8 mouse cellular contexts compared by ENCODE assay signal in the genomic region with DNA sequence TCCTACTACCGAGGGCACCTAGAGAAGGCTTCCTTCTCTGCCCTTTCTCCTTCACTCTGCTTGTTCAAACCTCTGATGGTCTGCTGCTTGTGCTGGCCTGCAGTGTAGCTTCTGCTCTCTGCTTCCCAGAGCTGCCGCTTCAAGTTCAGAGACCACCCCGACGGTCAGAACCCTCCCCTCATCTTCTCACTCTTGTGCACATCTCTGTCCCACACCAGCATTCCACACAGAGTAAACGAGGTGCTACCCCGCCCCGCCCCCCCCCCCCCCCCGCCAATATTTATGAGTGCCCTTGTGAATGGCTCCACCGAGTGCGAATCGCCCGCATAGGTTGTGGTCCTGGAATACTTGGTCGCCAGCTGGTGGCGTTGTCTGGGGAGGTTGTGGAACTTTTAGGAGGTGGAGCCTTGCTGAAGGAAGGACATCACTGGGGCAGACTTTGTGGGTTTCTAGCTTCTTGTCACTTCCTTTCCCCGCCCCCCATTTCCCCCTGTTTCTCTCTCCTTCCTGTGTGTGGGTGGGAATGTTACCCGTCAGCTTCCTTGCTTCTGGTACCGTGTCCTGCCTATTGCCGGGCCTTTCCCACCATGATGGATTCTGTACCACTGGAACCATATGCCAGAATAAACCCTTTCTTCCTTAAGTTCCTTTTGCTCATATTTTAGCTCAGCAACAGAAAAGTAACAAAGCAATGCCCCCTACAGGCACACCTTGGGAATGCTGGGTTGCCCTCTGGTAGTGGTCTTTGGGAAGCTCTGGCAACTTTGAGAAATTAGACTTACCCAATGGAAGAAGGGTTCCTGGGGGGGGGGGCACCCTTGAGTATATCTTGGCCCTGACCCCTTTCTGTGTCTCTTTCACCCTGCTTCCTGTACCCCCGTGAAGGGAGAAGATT. TPM values are rescaled to one million over a fixed set of nuclear protein-coding genes. Genes with fewer than 3 reads are reported as not detected.
DNase-seq lines count a peak whose midpoint lies in the region; ATAC-seq and TF ChIP-seq lines count a peak whose summit lies in the region.

No protein-coding gene starts in this region.

- ATAC-seq in midbrain, embryonic 14.5 days (ENCODE audit: low FRiP score, low TSS enrichment) = no peak
- ATAC-seq in midbrain, embryonic 15.5 days (replicated peaks) = no peak
- ATAC-seq in lung, embryonic 14.5 days (ENCODE audit: insufficient read depth) = no peak; the same call in 1 of the 2 replicates
- ATAC-seq in stomach, embryonic 16.5 days (ENCODE audit: insufficient read depth, low FRiP score) = no peak
- no peak for ATAC-seq in midbrain, embryonic 11.5 days (ENCODE audit: low FRiP score)

- DNase-seq in midbrain, embryonic 14.5 days = peak; percentile 26
- DNase-seq in kidney, adult 18-20 months = peak; percentile 48
- DNase-seq in lung, embryonic 14.5 days = peak; percentile 57
- no peak for DNase-seq in frontal cortex, postnatal 25 days (ENCODE audit: low spot score in 2 of 2)
- DNase-seq in midbrain, embryonic 11.5 days (ENCODE audit: low spot score, missing footprints) = no peak

- H3K4me2 ChIP-seq in midbrain, embryonic 14.5 days (ENCODE audit: low read length) = no peak overlapping the region
- no peak overlapping the region for H3K4me2 ChIP-seq in midbrain, embryonic 15.5 days
- peak overlapping the region; percentile 28; the same call in 1 of the 2 replicates for H3K4me2 ChIP-seq in lung, embryonic 14.5 days
- no peak overlapping the region for H3K4me2 ChIP-seq in stomach, embryonic 16.5 days (ENCODE audit: low read depth, low read length)
- no peak overlapping the region for H3K4me2 ChIP-seq in midbrain, embryonic 11.5 days

- no peaks in the 10 kb centered on the region for H3K36me3 ChIP-seq in midbrain, embryonic 14.5 days (ENCODE audit: control insufficient read depth, insufficient read depth, low read length)
- no peaks in the 10 kb centered on the region for H3K36me3 ChIP-seq in midbrain, embryonic 15.5 days (replicated peaks)
- no peaks in the 10 kb centered on the region for H3K36me3 ChIP-seq in lung, embryonic 14.5 days (ENCODE audit: insufficient read depth)
- H3K36me3 ChIP-seq in stomach, embryonic 16.5 days (ENCODE audit: control insufficient read depth, insufficient read depth, low read length) = no peaks in the 10 kb centered on the region
- H3K36me3 ChIP-seq in midbrain, embryonic 11.5 days (ENCODE audit: control insufficient read depth, insufficient read depth, low read length) = no peaks in the 10 kb centered on the region

- peaks cover 9% of the 10 kb centered on the region for H3K4me1 ChIP-seq in midbrain, embryonic 14.5 days (ENCODE audit: control insufficient read depth, insufficient read depth, low read length)
- peaks cover 8% of the 10 kb centered on the region for H3K4me1 ChIP-seq in midbrain, embryonic 15.5 days
- H3K4me1 ChIP-seq in bone marrow macrophage, adult 2 months (ENCODE audit: control insufficient read depth, insufficient read depth, low read length) = peaks cover 59% of the 10 kb centered on the region
- peaks cover 8% of the 10 kb centered on the region; the same call in 1 of the 2 replicates for H3K4me1 ChIP-seq in lung, embryonic 14.5 days (ENCODE audit: insufficient read depth)
- H3K4me1 ChIP-seq in stomach, embryonic 16.5 days (ENCODE audit: control insufficient read depth, insufficient read depth, low read length) = peaks cover 13% of the 10 kb centered on the region
- H3K4me1 ChIP-seq in midbrain, embryonic 11.5 days (ENCODE audit: control insufficient read depth, insufficient read depth, low read length) = peaks cover 5% of the 10 kb centered on the region; the same call in 1 of the 2 replicates

- peak; percentile 30; the same call in 1 of the 2 replicates for TF ChIP-seq CTCF in bone marrow macrophage, adult 2 months (IDR thresholded peaks at IDR 0.05; ENCODE audit: low read depth, low read length)
- TF ChIP-seq CTCF in lung, embryonic 14.5 days (IDR thresholded peaks at IDR 0.05; ENCODE audit: low read depth) = peak; percentile 50

- no peak for TF ChIP-seq POLR2A in bone marrow macrophage, adult 2 months (IDR thresholded peaks at IDR 0.05; ENCODE audit: borderline replicate concordance, low read depth, low read length)

- no peak overlapping the region for H3K9ac ChIP-seq in midbrain, embryonic 14.5 days (replicated peaks; ENCODE audit: low read length)
- no peak overlapping the region for H3K9ac ChIP-seq in midbrain, embryonic 15.5 days
- no peak overlapping the region for H3K9ac ChIP-seq in lung, embryonic 14.5 days
- H3K9ac ChIP-seq in stomach, embryonic 16.5 days (ENCODE audit: low read length) = peak overlapping the region; percentile 48
- H3K9ac ChIP-seq in midbrain, embryonic 11.5 days (ENCODE audit: low read length) = no peak overlapping the region

- H3K9me3 ChIP-seq in midbrain, embryonic 14.5 days (ENCODE audit: control insufficient read depth, low read length) = no peaks in the 10 kb centered on the region
- H3K9me3 ChIP-seq in midbrain, embryonic 15.5 days = no peaks in the 10 kb centered on the region
- H3K9me3 ChIP-seq in lung, embryonic 14.5 days (ENCODE audit: low read depth, low read length) = no peaks in the 10 kb centered on the region
- H3K9me3 ChIP-seq in stomach, embryonic 16.5 days (replicated peaks; ENCODE audit: control insufficient read depth, low read length) = no peaks in the 10 kb centered on the region; the same call in 1 of the 2 replicates
- H3K9me3 ChIP-seq in midbrain, embryonic 11.5 days (ENCODE audit: control insufficient read depth, low read length) = no peaks in the 10 kb centered on the region

- 48% methylated on average over 18 of the region's 19 CpGs for WGBS in midbrain, embryonic 14.5 days
- WGBS in midbrain, embryonic 15.5 days = 52% methylated on average over 17 of the region's 19 CpGs
- WGBS in lung, embryonic 14.5 days = 29% methylated on average over 18 of the region's 19 CpGs
- WGBS in stomach, embryonic 16.5 days = 23% methylated on average over 19 of the region's 19 CpGs
- 48% methylated on average over 19 of the region's 19 CpGs for WGBS in midbrain, embryonic 11.5 days

- H3K4me3 ChIP-seq in midbrain, embryonic 14.5 days (replicated peaks; ENCODE audit: low read depth, low read length) = no peak overlapping the region
- no peak overlapping the region for H3K4me3 ChIP-seq in midbrain, embryonic 15.5 days
- no peak overlapping the region for H3K4me3 ChIP-seq in bone marrow macrophage, adult 2 months (ENCODE audit: insufficient read depth, low read length)
- H3K4me3 ChIP-seq in lung, embryonic 14.5 days (ENCODE audit: low read depth, low read length) = no peak overlapping the region
- no peak overlapping the region for H3K4me3 ChIP-seq in stomach, embryonic 16.5 days (replicated peaks; ENCODE audit: low read length)
- no peak overlapping the region for H3K4me3 ChIP-seq in midbrain, embryonic 11.5 days (ENCODE audit: low read depth, low read length)

- no peaks in the 10 kb centered on the region for H3K27me3 ChIP-seq in midbrain, embryonic 14.5 days (ENCODE audit: control insufficient read depth, insufficient read depth, low read length)
- H3K27me3 ChIP-seq in midbrain, embryonic 15.5 days (replicated peaks) = no peaks in the 10 kb centered on the region
- no peaks in the 10 kb centered on the region for H3K27me3 ChIP-seq in lung, embryonic 14.5 days (ENCODE audit: insufficient read depth, low read length)
- H3K27me3 ChIP-seq in stomach, embryonic 16.5 days (ENCODE audit: control insufficient read depth, insufficient read depth, low read length) = no peaks in the 10 kb centered on the region
- H3K27me3 ChIP-seq in midbrain, embryonic 11.5 days (ENCODE audit: control insufficient read depth, insufficient read depth, low read length) = no peaks in the 10 kb centered on the region

- no peak overlapping the region for H3K27ac ChIP-seq in midbrain, embryonic 14.5 days (replicated peaks; ENCODE audit: low read depth, low read length)
- no peak overlapping the region for H3K27ac ChIP-seq in midbrain, embryonic 15.5 days
- peak overlapping the region; percentile 69 for H3K27ac ChIP-seq in bone marrow macrophage, adult 2 months (ENCODE audit: insufficient read depth, low read depth, low read length)
- peak overlapping the region; percentile 42; the same call in 1 of the 2 replicates for H3K27ac ChIP-seq in lung, embryonic 14.5 days (ENCODE audit: low read depth)
- H3K27ac ChIP-seq in stomach, embryonic 16.5 days (ENCODE audit: low read length) = peak overlapping the region; percentile 60
- H3K27ac ChIP-seq in midbrain, embryonic 11.5 days (ENCODE audit: low read depth, low read length) = no peak overlapping the region

RNA-seq across cellular contexts. Expression of gene Gramd1a, which starts 0.6 kb away (rescaled TPM):
- polyA plus RNA-seq in midbrain, embryonic 14.5 days (2014; fragmentation: Nextera tagmentation; extraction: Ambion mirVana) = 205 and 232 TPM in 2 replicates
- polyA plus RNA-seq in midbrain, embryonic 15.5 days (2015; fragmentation: Nextera tagmentation; extraction: Ambion mirVana) = 262 and 274 TPM in 2 replicates
- polyA plus RNA-seq in bone marrow macrophage, adult 2 months (2012; ENCODE audit: insufficient read depth, insufficient read length, missing spikeins) = 63.6 and 99.3 TPM in 2 replicates
- polyA plus RNA-seq in lung, embryonic 14.5 days (2014; fragmentation: Nextera tagmentation; extraction: Ambion mirVana) = 56.7 and 67.2 TPM in 2 replicates
- polyA plus RNA-seq in stomach, embryonic 16.5 days (2015; fragmentation: Nextera tagmentation; extraction: Ambion mirVana) = 56.7 and 57.9 TPM in 2 replicates
- polyA plus RNA-seq in midbrain, embryonic 11.5 days (2014; fragmentation: Nextera tagmentation; extraction: Ambion mirVana) = 104 and 109 TPM in 2 replicates

RNA-seq across cellular contexts. Expression of gene Scn1b, which starts 29.5 kb away (rescaled TPM):
- polyA plus RNA-seq in midbrain, embryonic 14.5 days (2014; fragmentation: Nextera tagmentation; extraction: Ambion mirVana) = 5.6 TPM in 2 replicates
- 9.2 and 9.9 TPM in 2 replicates for polyA plus RNA-seq in midbrain, embryonic 15.5 days (2015; fragmentation: Nextera tagmentation; extraction: Ambion mirVana)
- polyA plus RNA-seq in bone marrow macrophage, adult 2 months (2012; ENCODE audit: insufficient read depth, insufficient read length, missing spikeins) = 30.7 and 33.7 TPM in 2 replicates
- 0.93 and 1.3 TPM in 2 replicates for polyA plus RNA-seq in lung, embryonic 14.5 days (2014; fragmentation: Nextera tagmentation; extraction: Ambion mirVana)
- 0.80 and 1.4 TPM in 2 replicates for polyA plus RNA-seq in stomach, embryonic 16.5 days (2015; fragmentation: Nextera tagmentation; extraction: Ambion mirVana)
- 0.52 and 1.1 TPM in 2 replicates for polyA plus RNA-seq in midbrain, embryonic 11.5 days (2014; fragmentation: Nextera tagmentation; extraction: Ambion mirVana)

RNA-seq across cellular contexts. Expression of gene Hpn, which starts 41.2 kb away (rescaled TPM):
- 0.26 TPM in 1 of 2 replicates, not detected in the other for polyA plus RNA-seq in midbrain, embryonic 14.5 days (2014; fragmentation: Nextera tagmentation; extraction: Ambion mirVana)
- 0.47 and 0.80 TPM in 2 replicates for polyA plus RNA-seq in midbrain, embryonic 15.5 days (2015; fragmentation: Nextera tagmentation; extraction: Ambion mirVana)
- polyA plus RNA-seq in bone marrow macrophage, adult 2 months (2012; ENCODE audit: insufficient read depth, insufficient read length, missing spikeins) = 30.9 and 39.0 TPM in 2 replicates
- polyA plus RNA-seq in lung, embryonic 14.5 days (2014; fragmentation: Nextera tagmentation; extraction: Ambion mirVana) = 9.9 and 10.8 TPM in 2 replicates
- 35.7 and 36.0 TPM in 2 replicates for polyA plus RNA-seq in stomach, embryonic 16.5 days (2015; fragmentation: Nextera tagmentation; extraction: Ambion mirVana)
- 0.44 and 1.2 TPM in 2 replicates for polyA plus RNA-seq in midbrain, embryonic 11.5 days (2014; fragmentation: Nextera tagmentation; extraction: Ambion mirVana)

Comparison
In these comparisons a context has a peak if more than half of its experiments do, and no peak if none do; other contexts are left out.
1. DNase-seq: peak in midbrain, embryonic 14.5 days (single experiment), kidney, adult 18-20 months (single experiment) and lung, embryonic 14.5 days (single experiment); none in frontal cortex, postnatal 25 days (0 of 2) and midbrain, embryonic 11.5 days (single experiment).
2. H3K27ac ChIP-seq: peak in bone marrow macrophage, adult 2 months (single experiment), lung, embryonic 14.5 days (single experiment) and stomach, embryonic 16.5 days (single experiment); none in midbrain, embryonic 14.5 days (single experiment), midbrain, embryonic 15.5 days (single experiment) and midbrain, embryonic 11.5 days (single experiment).